Mouse (Mus musculus): ENCODE measurements at regions not wholly inside any gene's neighbourhood (a gene's known extent, or its start where the extent isn't known, plus 50 kb on each side); places are given as distances from the start of the nearest gene placed in this dataset.

DNA sequence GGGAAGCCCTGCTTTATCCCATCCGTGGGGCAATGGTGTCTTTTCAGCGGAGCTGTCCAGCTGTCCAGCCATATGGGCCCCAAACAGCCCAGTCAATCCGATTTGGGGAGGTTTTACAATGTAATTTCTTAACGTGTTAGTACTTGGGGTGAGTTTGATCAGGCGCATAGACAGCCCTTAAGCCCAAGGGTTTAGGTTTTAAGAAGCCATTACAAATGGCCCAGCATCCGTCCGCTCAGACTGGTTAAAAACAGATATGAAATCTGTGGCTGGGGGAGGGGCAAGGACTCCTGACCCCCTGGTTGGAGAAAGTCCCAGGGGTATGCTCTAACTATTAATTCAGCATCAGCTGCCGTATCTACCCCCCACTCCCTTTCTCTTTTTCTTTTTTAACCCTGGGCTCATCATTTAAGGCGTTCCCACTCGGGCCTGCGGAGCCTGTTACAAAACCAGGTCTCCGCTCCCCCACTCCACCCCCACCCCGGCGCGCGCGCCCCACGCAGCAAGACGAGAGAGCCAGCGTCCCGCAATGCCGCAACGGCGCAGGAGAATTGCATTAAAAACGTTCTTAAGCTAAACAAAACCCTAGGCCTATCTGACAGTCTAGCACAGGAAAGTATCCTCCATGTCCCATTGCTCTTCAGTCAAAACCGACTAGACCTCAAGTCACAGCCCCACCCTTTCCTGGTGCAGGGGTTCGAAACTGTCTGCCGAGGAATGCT, 481.5 kb downstream of the Prss52 start:
- TF ChIP-seq POLR2A (IDR thresholded peaks at IDR 0.05; ENCODE audit: borderline replicate concordance, low read depth, low read length): no peak
- TF ChIP-seq CTCF (IDR thresholded peaks at IDR 0.05; ENCODE audit: low read depth, low read length): no peak

Data from bone marrow macrophage, adult 2 months (primary cell).